ENCODE assay signal across 20 mouse cellular contexts in the genomic region with DNA sequence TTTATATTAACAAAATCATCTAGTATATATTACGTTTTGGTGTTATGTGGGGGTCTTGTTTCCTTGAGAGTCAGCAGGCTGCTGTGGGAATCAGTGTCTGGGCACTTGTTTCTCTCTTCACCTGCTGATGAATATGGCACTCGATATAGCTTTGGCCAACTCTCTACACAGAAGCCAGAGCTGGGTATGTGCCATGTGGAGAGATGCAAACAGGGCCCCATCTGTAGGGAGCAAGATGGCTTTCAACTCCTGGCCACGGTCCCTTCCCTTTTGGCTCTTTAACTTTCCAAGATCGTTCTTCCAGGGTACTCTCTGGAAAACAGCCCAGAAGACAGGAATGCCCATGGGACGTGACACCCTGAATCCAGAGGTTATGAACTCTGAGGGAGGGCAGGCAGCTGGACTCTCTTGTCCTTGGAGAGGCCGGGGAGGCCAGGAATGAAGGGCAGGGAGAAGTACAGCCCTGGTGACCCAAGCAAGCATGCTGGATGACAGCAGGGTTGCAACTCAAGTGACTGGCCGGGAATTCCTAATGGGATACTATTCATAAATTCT.
A peak's percentile ranks its signal among the peaks of the same experiment; 100 is the strongest.
DNase-seq lines count a peak whose midpoint lies in the region; ATAC-seq lines count a peak whose summit lies in the region.
"Had no signal": no experiment of that assay in that cellular context is flagged by ENCODE, and none has a peak within 500 bp of the region (broad histone marks: within the 10 kb centered on the region; RNA-seq: fewer than 3 reads in every experiment).

No protein-coding gene starts in this region.

- H3K9ac ChIP-seq in kidney, embryonic 15.5 days: no peak overlapping the region
- H3K9ac ChIP-seq in midbrain, embryonic 16.5 days (ENCODE audit: low read depth, low read length): no peak overlapping the region
- H3K9ac ChIP-seq: forebrain, embryonic 15.5 days; hindbrain, embryonic 13.5 days; limb, embryonic 12.5 days; liver, embryonic 12.5 days; midbrain, embryonic 15.5 days; neural tube, embryonic 15.5 days had no signal

- no peak overlapping the region for H3K4me3 ChIP-seq in kidney, embryonic 15.5 days (replicated peaks)
- H3K4me3 ChIP-seq in midbrain, embryonic 10.5 days: no peak overlapping the region
- H3K4me3 ChIP-seq in midbrain, embryonic 16.5 days (ENCODE audit: low read depth, low read length): no peak overlapping the region
- H3K4me3 ChIP-seq: forebrain, embryonic 15.5 days; heart, embryonic 10.5 days; hindbrain, embryonic 13.5 days; layer of hippocampus, adult 2 months; limb, embryonic 12.5 days; liver, embryonic 12.5 days; megakaryocyte, embryonic 14.5 days; midbrain, embryonic 15.5 days; neural tube, embryonic 15.5 days had no signal

- peak; percentile 93 for DNase-seq in heart, adult 11 months
- DNase-seq in heart, postnatal 4 days: no peak
- DNase-seq in kidney, adult 9 months: peak; percentile 83
- peak; percentile 69 to 70 for DNase-seq in cerebellum, postnatal 14 days
- no peak for DNase-seq in midbrain, embryonic 10.5 days (ENCODE audit: low spot score)
- DNase-seq: embryo, embryonic 11 days; gastrocnemius, postnatal 36 days; lung, adult 2 months; thymus, postnatal 36 days had no signal

- H3K9me3 ChIP-seq in kidney, embryonic 15.5 days (replicated peaks): 0 out of 2 replicates have a peak, but pooled peaks cover 3% of the 10 kb centered on the region
- H3K9me3 ChIP-seq in midbrain, embryonic 10.5 days (replicated peaks): no peaks in the 10 kb centered on the region; the same call in 1 of the 2 replicates
- no peaks in the 10 kb centered on the region for H3K9me3 ChIP-seq in midbrain, embryonic 16.5 days (replicated peaks; ENCODE audit: control insufficient read depth, low read length, poor library complexity, severe bottlenecking)
- H3K9me3 ChIP-seq: forebrain, embryonic 15.5 days; hindbrain, embryonic 13.5 days; liver, embryonic 12.5 days; midbrain, embryonic 15.5 days; neural tube, embryonic 15.5 days had no signal

- H3K4me2 ChIP-seq in kidney, embryonic 15.5 days: no peak overlapping the region
- no peak overlapping the region for H3K4me2 ChIP-seq in midbrain, embryonic 16.5 days (ENCODE audit: low read length)
- H3K4me2 ChIP-seq: forebrain, embryonic 15.5 days; hindbrain, embryonic 13.5 days; liver, embryonic 12.5 days; midbrain, embryonic 15.5 days; neural tube, embryonic 15.5 days had no signal

- ATAC-seq in kidney, embryonic 15.5 days (replicated peaks; ENCODE audit: low FRiP score): no peak
- no peak for ATAC-seq in midbrain, embryonic 16.5 days
- ATAC-seq: forebrain, embryonic 15.5 days; liver, embryonic 12.5 days; midbrain, embryonic 15.5 days had no signal

- H3K27ac ChIP-seq in kidney, embryonic 15.5 days: no peak overlapping the region
- H3K27ac ChIP-seq in midbrain, embryonic 10.5 days (replicated peaks): no peak overlapping the region
- H3K27ac ChIP-seq in midbrain, embryonic 16.5 days (ENCODE audit: low read length): no peak overlapping the region
- H3K27ac ChIP-seq: forebrain, embryonic 15.5 days; heart, embryonic 10.5 days; hindbrain, embryonic 13.5 days; layer of hippocampus, adult 2 months; limb, embryonic 12.5 days; liver, embryonic 12.5 days; midbrain, embryonic 15.5 days; neural tube, embryonic 15.5 days had no signal

- no peaks in the 10 kb centered on the region for H3K27me3 ChIP-seq in kidney, embryonic 15.5 days
- no peaks in the 10 kb centered on the region for H3K27me3 ChIP-seq in midbrain, embryonic 10.5 days (ENCODE audit: low read depth, poor library complexity, severe bottlenecking)
- H3K27me3 ChIP-seq in midbrain, embryonic 16.5 days (ENCODE audit: control insufficient read depth, insufficient read depth, low read depth, low read length): no peaks in the 10 kb centered on the region
- H3K27me3 ChIP-seq: forebrain, embryonic 15.5 days; hindbrain, embryonic 13.5 days; limb, embryonic 12.5 days; liver, embryonic 12.5 days; midbrain, embryonic 15.5 days; neural tube, embryonic 15.5 days had no signal

- peaks cover 10% of the 10 kb centered on the region for H3K36me3 ChIP-seq in kidney, embryonic 15.5 days
- peaks cover 10% of the 10 kb centered on the region for H3K36me3 ChIP-seq in midbrain, embryonic 10.5 days
- H3K36me3 ChIP-seq in midbrain, embryonic 16.5 days (ENCODE audit: control insufficient read depth, insufficient read depth, low read length): no peaks in the 10 kb centered on the region
- H3K36me3 ChIP-seq: forebrain, embryonic 15.5 days; liver, embryonic 12.5 days; midbrain, embryonic 15.5 days; neural tube, embryonic 15.5 days had no signal

- WGBS in kidney, embryonic 15.5 days: 72% methylated on average over 7 of the region's 7 CpGs
- 94% methylated on average over 7 of the region's 7 CpGs for WGBS in midbrain, embryonic 10.5 days
- 87% methylated on average over 7 of the region's 7 CpGs for WGBS in midbrain, embryonic 16.5 days

- H3K4me1 ChIP-seq in kidney, embryonic 15.5 days: peaks cover 31% of the 10 kb centered on the region
- peaks cover 12% of the 10 kb centered on the region for H3K4me1 ChIP-seq in midbrain, embryonic 10.5 days
- H3K4me1 ChIP-seq in midbrain, embryonic 16.5 days (ENCODE audit: control insufficient read depth, insufficient read depth, low read length): no peaks in the 10 kb centered on the region; the same call in 1 of the 2 replicates
- H3K4me1 ChIP-seq: heart, embryonic 10.5 days; liver, embryonic 12.5 days had no signal

Comparison
In these comparisons a context has a peak if more than half of its experiments do, and no peak if none do; other contexts are left out.
1. DNase-seq: peak in heart, adult 11 months (single experiment), kidney, adult 9 months (single experiment) and cerebellum, postnatal 14 days (2 of 2); none in heart, postnatal 4 days (single experiment) and midbrain, embryonic 10.5 days (single experiment).